Mouse (Mus musculus): ENCODE data around the gene Zmiz1. TPM values are rescaled to one million over a fixed set of nuclear protein-coding genes. Genes with fewer than 3 reads are reported as not detected.

Zmiz1 gene
- total and polyA plus RNA-seq, 3 experiments = 0.09 to 0.16 TPM; not detected in 1

DNA sequence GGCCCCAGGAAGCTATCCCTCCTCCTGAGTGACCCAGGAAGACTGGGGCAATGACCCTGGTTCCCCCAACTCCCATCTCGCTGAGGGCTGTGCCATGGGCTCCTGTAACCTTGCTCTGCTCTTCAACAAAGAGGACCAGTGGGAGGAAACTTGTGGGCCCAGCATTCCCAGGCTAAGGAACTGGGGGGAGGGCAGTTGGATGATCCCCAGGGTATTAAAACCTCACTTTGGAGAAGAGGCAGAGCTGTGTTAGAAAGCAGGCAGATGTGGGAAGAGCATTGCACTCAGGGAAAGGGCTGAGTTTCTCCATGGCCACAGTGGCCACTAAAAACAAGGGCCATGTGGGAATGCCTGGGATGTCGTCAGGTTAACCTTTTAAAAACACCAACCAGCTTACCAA is 129.2 kb downstream of the Zmiz1 start:
- H3K9me3 ChIP-seq (replicated peaks) = peaks cover 71% of the 10 kb centered on the region
- no peak for TF ChIP-seq POLR2AphosphoS5 (IDR thresholded peaks at IDR 0.05; ENCODE audit: insufficient replicate concordance, low read depth, low read length)
- TF ChIP-seq TAL1 (conservative IDR thresholded peaks at IDR 0.05; ENCODE audit: low read depth, low read length) = no peak
- no peak for TF ChIP-seq GATA1 (IDR thresholded peaks at IDR 0.05; ENCODE audit: borderline replicate concordance, low read length)
- TF ChIP-seq GATA2 (IDR thresholded peaks at IDR 0.05; ENCODE audit: borderline replicate concordance, low read depth, low read length) = no peak
- no peak for TF ChIP-seq CTCF (IDR thresholded peaks at IDR 0.05; ENCODE audit: low read depth, low read length)
- H3K4me1 ChIP-seq (ENCODE audit: insufficient read depth, low read depth, low read length) = no peaks in the 10 kb centered on the region
- no peaks in the 10 kb centered on the region for H3K36me3 ChIP-seq (replicated peaks)
- H3K4me3 ChIP-seq (ENCODE audit: low read depth, low read length) = no peak overlapping the region
- no peak for ATAC-seq (ENCODE audit: extremely low read depth, insufficient number of reproducible peaks, low FRiP score, poor library complexity, severe bottlenecking)
- no peaks in the 10 kb centered on the region for H3K27me3 ChIP-seq (ENCODE audit: insufficient read depth, low read length)
- DNase-seq (ENCODE audit: low spot score) = no peak

DNA sequence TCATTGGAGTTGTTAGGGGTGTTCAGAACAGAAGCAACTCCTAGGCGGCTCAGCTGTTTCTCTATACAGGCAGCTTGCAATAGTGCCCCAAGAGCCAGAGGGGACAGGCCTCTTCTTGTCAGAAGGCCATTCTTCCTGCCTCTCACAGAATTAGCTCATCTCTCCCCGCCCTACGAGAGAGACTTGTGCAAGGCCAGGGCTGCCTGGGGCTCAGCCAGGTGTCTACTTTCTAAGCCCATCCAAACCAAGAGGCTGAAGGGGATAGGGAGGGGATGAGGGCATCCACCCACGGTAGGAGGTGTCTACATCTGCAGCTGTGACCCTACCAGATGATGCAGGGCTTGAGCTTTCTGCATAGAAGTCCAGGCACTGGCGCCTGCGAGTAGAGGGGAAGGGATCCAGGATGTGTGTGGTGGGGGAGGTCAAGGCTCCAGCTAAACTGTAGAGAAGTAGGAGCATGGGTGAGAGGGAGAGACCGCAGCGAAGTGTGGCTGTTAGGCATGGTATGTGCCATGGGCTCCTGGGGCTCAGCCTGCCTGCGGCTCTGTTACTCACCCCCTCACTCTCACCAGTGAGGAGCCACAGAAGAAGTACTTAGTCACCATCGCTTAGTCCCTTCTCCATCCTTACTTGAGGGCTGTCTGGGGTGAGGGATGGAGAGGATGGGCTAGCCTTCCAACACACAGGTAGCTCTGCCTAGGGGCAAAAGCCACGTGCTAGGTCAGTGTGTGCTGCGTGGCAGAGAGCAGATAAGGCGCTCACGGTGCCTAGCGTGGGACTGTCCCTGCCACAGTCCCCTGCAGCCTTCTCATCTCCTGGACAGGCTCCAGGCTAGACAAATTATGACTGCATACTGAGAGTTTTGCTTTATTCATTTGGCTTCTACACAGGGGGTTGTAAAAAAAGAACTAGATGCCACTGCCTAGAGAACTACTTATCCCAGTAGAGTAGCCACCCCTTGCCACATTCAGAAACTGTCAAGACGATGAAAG is 130.3 kb downstream of the Zmiz1 start:
- Histone ChIP-seq H3K4me1 (ENCODE audit: insufficient read depth, low read depth, low read length) (no peaks in the 10 kb centered on the region), H3K9me3 (replicated peaks) (peaks cover 69% of the 10 kb centered on the region), H3K36me3 (replicated peaks) (no peaks in the 10 kb centered on the region), H3K4me3 (ENCODE audit: low read depth, low read length) (no peak overlapping the region), H3K27me3 (ENCODE audit: insufficient read depth, low read length) (no peaks in the 10 kb centered on the region)
- no peak for ATAC-seq (ENCODE audit: extremely low read depth, insufficient number of reproducible peaks, low FRiP score, poor library complexity, severe bottlenecking)
- DNase-seq (ENCODE audit: low spot score) = no peak
- TF ChIP-seq GATA2 (IDR thresholded peaks at IDR 0.05; ENCODE audit: borderline replicate concordance, low read depth, low read length) = no peak
- no peak for TF ChIP-seq GATA1 (IDR thresholded peaks at IDR 0.05; ENCODE audit: borderline replicate concordance, low read length)
- no peak for TF ChIP-seq POLR2AphosphoS5 (IDR thresholded peaks at IDR 0.05; ENCODE audit: insufficient replicate concordance, low read depth, low read length)
- TF ChIP-seq TAL1 (conservative IDR thresholded peaks at IDR 0.05; ENCODE audit: low read depth, low read length) = no peak
- TF ChIP-seq CTCF (IDR thresholded peaks at IDR 0.05; ENCODE audit: low read depth, low read length) = no peak

DNA sequence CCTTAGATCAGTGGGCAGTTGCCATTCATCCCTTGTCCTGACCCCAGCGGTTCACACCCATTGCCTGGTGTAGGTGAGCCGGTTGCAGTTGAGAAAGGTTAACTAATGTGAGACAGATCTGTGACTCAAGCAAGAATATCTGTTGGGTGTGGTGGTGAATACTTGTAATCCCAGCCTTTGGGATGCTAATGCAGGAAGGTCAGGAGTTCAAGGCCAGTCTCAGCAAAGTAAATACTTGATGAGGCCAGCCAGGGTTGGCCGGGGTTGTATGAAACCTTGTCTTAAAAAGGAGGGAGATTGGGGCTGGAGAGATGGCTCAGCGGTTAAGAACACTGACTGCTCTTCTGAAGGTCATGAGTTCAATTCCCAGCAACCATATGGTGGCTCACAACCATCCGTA is 132.0 kb downstream of the Zmiz1 start:
- Histone ChIP-seq H3K9me3 (replicated peaks) (peaks cover 64% of the 10 kb centered on the region), H3K4me3 (ENCODE audit: low read depth, low read length) (no peak overlapping the region), H3K27me3 (ENCODE audit: insufficient read depth, low read length) (no peaks in the 10 kb centered on the region), H3K4me1 (ENCODE audit: insufficient read depth, low read depth, low read length) (no peaks in the 10 kb centered on the region), H3K36me3 (replicated peaks) (no peaks in the 10 kb centered on the region)
- no peak for DNase-seq (ENCODE audit: low spot score)
- ATAC-seq (ENCODE audit: extremely low read depth, insufficient number of reproducible peaks, low FRiP score, poor library complexity, severe bottlenecking) = no peak
- TF ChIP-seq POLR2AphosphoS5 (IDR thresholded peaks at IDR 0.05; ENCODE audit: insufficient replicate concordance, low read depth, low read length) = no peak
- TF ChIP-seq GATA2 (IDR thresholded peaks at IDR 0.05; ENCODE audit: borderline replicate concordance, low read depth, low read length) = no peak
- no peak for TF ChIP-seq CTCF (IDR thresholded peaks at IDR 0.05; ENCODE audit: low read depth, low read length)
- no peak for TF ChIP-seq GATA1 (IDR thresholded peaks at IDR 0.05; ENCODE audit: borderline replicate concordance, low read length)
- no peak for TF ChIP-seq TAL1 (conservative IDR thresholded peaks at IDR 0.05; ENCODE audit: low read depth, low read length)

DNA sequence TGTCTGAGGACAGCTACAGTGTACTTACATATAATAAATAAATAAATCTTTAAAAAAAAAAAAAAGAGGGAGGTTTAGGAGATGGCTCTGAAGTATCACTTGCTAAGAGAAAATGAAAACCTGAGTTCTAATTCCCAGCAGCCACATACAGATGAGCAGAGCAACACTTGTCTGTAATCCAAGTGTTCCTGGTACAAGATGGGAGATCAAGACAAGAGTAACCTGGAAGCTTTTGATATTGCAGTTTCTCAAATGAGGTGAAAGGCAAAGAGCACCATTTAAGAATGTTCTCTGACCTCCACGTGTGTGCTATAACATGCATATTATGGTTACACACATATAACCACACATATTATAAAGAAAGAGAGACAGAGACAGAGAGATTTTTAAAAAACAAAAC is 132.4 kb downstream of the Zmiz1 start:
- no peak overlapping the region for H3K4me3 ChIP-seq (ENCODE audit: low read depth, low read length)
- no peak for TF ChIP-seq TAL1 (conservative IDR thresholded peaks at IDR 0.05; ENCODE audit: low read depth, low read length)
- TF ChIP-seq GATA1 (IDR thresholded peaks at IDR 0.05; ENCODE audit: borderline replicate concordance, low read length) = no peak
- TF ChIP-seq CTCF (IDR thresholded peaks at IDR 0.05; ENCODE audit: low read depth, low read length) = no peak
- no peak for TF ChIP-seq GATA2 (IDR thresholded peaks at IDR 0.05; ENCODE audit: borderline replicate concordance, low read depth, low read length)
- no peak for TF ChIP-seq POLR2AphosphoS5 (IDR thresholded peaks at IDR 0.05; ENCODE audit: insufficient replicate concordance, low read depth, low read length)
- no peaks in the 10 kb centered on the region for H3K27me3 ChIP-seq (ENCODE audit: insufficient read depth, low read length)
- H3K4me1 ChIP-seq (ENCODE audit: insufficient read depth, low read depth, low read length) = no peaks in the 10 kb centered on the region
- DNase-seq (ENCODE audit: low spot score) = no peak
- H3K9me3 ChIP-seq (replicated peaks) = peaks cover 66% of the 10 kb centered on the region
- no peaks in the 10 kb centered on the region for H3K36me3 ChIP-seq (replicated peaks)
- no peak for ATAC-seq (ENCODE audit: extremely low read depth, insufficient number of reproducible peaks, low FRiP score, poor library complexity, severe bottlenecking)

DNA sequence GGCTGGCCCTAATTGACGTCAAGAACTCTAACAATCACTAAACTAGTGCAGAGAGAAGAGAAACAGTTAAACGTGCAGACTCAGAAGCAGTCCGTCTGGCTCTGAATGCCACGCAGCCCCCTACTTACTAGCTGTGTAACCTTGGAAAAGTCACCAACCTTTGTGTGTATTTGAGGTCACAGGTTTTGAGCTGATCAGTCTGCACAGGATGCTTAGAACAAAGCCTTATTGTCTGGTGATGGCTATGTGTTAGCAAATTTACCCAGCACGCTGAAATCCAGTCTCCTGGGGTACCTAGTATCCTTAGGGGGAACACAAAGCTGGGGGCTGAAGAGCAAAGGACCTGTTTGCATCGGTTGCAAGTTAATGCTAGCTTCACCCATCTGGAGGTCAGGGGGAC is 133.5 kb downstream of the Zmiz1 start:
- DNase-seq (ENCODE audit: low spot score) = no peak
- no peaks in the 10 kb centered on the region for H3K27me3 ChIP-seq (ENCODE audit: insufficient read depth, low read length)
- H3K36me3 ChIP-seq (replicated peaks) = no peaks in the 10 kb centered on the region
- no peaks in the 10 kb centered on the region for H3K4me1 ChIP-seq (ENCODE audit: insufficient read depth, low read depth, low read length)
- TF ChIP-seq GATA1 (IDR thresholded peaks at IDR 0.05; ENCODE audit: borderline replicate concordance, low read length) = no peak
- TF ChIP-seq TAL1 (conservative IDR thresholded peaks at IDR 0.05; ENCODE audit: low read depth, low read length) = no peak
- no peak for TF ChIP-seq CTCF (IDR thresholded peaks at IDR 0.05; ENCODE audit: low read depth, low read length)
- no peak for TF ChIP-seq POLR2AphosphoS5 (IDR thresholded peaks at IDR 0.05; ENCODE audit: insufficient replicate concordance, low read depth, low read length)
- TF ChIP-seq GATA2 (IDR thresholded peaks at IDR 0.05; ENCODE audit: borderline replicate concordance, low read depth, low read length) = no peak
- H3K9me3 ChIP-seq (replicated peaks) = peaks cover 64% of the 10 kb centered on the region
- no peak overlapping the region for H3K4me3 ChIP-seq (ENCODE audit: low read depth, low read length)
- no peak for ATAC-seq (ENCODE audit: extremely low read depth, insufficient number of reproducible peaks, low FRiP score, poor library complexity, severe bottlenecking)

DNA sequence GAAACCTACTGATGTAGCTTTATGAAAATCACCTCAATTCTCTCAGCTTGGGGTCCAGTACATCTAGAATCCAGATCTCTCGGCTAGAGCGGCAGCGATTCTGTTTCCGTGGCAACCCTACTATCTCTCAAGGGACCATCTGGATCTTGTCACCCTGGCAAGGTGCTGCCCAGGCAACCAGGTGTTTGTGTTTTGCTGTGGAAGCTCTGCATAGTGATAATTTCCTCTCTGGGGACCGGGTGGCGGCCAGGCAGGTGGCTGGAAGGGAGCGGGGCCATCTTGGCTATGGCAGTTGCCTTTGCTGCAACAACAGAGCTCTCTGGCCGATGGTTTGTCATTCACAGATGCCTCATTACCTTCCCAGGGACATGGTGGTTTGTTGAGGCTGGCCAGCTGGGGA is 134.9 kb downstream of the Zmiz1 start:
- no peaks in the 10 kb centered on the region for H3K36me3 ChIP-seq (replicated peaks)

More for the DNA sequence above, 134.9 kb downstream of the Zmiz1 start:
- Histone ChIP-seq H3K4me1 (ENCODE audit: insufficient read depth, low read depth, low read length) (no peaks in the 10 kb centered on the region), H3K27me3 (ENCODE audit: insufficient read depth, low read length) (no peaks in the 10 kb centered on the region), H3K4me3 (ENCODE audit: low read depth, low read length) (no peak overlapping the region), H3K9me3 (replicated peaks) (peaks cover 69% of the 10 kb centered on the region)
- TF ChIP-seq GATA1 (IDR thresholded peaks at IDR 0.05; ENCODE audit: borderline replicate concordance, low read length) = no peak
- TF ChIP-seq TAL1 (conservative IDR thresholded peaks at IDR 0.05; ENCODE audit: low read depth, low read length) = no peak
- no peak for TF ChIP-seq POLR2AphosphoS5 (IDR thresholded peaks at IDR 0.05; ENCODE audit: insufficient replicate concordance, low read depth, low read length)
- TF ChIP-seq CTCF (IDR thresholded peaks at IDR 0.05; ENCODE audit: low read depth, low read length) = no peak
- TF ChIP-seq GATA2 (IDR thresholded peaks at IDR 0.05; ENCODE audit: borderline replicate concordance, low read depth, low read length) = no peak
- ATAC-seq (ENCODE audit: extremely low read depth, insufficient number of reproducible peaks, low FRiP score, poor library complexity, severe bottlenecking) = no peak
- DNase-seq (ENCODE audit: low spot score) = no peak

All from G1E (cell line).